Mouse (Mus musculus) MN1 (cell line): ENCODE measurements around the gene Mrgprf.

ENCODE experiments used
- DNase-seq: peaks from one replicate; pipeline ENCODE4 v3.0.0-alpha.2; 2016; ENCODE audit warnings: low spot score

Gene Mrgprf

DNA sequence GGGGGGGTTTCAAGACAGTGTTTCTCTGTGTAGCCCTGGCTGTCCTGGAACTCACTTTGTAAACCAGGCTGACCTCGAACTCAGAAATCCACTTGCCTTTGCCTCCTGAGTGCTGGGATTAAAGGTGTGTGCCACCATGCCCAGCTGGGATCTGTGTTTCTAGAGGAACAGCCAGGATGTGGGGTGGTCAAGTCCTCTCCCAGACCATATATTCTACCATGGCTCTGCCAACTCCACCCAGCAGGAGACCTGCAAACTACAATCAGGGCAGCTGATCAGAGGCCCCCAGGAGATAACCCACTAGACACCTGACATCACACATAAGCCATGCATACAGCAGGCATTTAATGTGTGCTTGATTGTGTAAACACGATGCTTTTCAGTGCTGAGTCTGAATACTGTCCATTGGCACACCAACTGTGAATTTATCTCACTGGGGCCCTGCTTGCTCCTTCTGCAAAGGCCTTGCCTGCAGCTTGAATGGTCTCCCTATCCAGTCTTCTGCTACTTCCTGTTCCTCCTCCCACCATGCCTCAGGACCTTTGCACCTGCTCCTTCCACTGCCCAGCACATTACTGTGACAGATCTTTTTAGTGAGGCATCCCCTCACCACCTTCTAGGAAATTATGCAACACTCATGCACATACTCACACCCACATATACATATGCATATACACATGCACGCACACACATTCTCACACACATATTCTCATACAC, 35.1 kb downstream of the Mrgprf start:
- DNase-seq = no peak

DNA sequence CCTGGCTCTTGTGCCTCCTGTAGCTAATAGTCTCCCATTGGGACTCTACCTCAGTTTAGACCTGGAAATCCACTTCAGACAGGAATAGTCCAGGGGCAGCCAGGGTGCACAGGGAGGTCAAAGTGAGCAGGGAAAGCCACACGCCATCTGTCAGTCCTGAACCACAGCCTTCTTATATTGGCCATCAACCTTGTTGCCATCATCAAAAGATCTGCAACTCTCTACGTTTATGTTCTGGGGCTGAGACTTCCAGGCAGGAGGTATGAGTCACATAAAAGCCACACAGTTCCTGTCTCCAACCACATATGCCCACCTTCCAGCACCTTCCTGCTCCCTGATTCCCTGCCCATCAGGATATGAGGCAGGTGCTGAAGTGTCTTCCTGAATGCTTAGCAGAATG, 37.3 kb downstream of the Mrgprf start:
- no peak for DNase-seq

DNA sequence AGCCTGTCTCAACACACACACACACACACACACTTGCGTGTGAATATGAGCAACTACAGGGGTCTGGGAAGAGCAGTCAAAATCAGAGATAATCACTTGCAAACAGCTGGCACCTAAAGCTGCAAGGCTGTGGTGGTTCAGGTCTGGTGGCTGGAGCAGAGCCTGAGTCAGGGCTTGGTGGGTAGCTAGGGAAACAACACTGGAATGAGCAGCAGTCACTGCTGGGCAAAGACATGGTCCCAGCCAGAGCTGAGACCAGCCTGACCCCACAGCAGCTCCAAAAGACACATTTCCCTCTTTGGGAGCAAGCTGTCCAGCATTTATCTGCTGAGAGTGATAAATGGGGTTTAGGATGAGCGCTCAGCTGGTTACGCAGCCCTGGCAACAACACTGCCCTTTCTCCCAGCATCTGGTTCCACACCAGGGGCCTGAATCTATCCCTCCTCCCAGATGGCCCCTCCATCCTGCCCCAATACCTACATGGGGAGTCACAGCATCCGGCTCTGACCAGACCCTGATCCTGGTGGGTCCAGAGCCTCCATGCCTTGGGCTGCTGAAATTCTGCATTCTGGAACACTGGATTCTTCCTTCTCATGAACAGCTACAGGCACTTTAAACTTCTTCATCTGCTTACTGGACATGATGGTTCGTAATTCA, 39.7 kb downstream of the Mrgprf start:
- no peak for DNase-seq
